Mouse (Mus musculus): Measurements from ENCODE around the gene Chrdl1. TPM values are rescaled to one million over a fixed set of nuclear protein-coding genes. Genes with fewer than 3 reads are reported as not detected.

Gene Chrdl1
- total and polyA plus RNA-seq, 3 experiments: 0.05 TPM; not detected in 2

- TF ChIP-seq CTCF (IDR thresholded peaks at IDR 0.05; ENCODE audit: low read depth, low read length): no peak
- TF ChIP-seq GATA1 (IDR thresholded peaks at IDR 0.05; ENCODE audit: borderline replicate concordance, low read length): no peak
- no peak for TF ChIP-seq POLR2AphosphoS5 (IDR thresholded peaks at IDR 0.05; ENCODE audit: insufficient replicate concordance, low read depth, low read length)
- TF ChIP-seq TAL1 (conservative IDR thresholded peaks at IDR 0.05; ENCODE audit: low read depth, low read length): no peak
- no peak for TF ChIP-seq GATA2 (IDR thresholded peaks at IDR 0.05; ENCODE audit: borderline replicate concordance, low read depth, low read length)
- no peak for ATAC-seq (ENCODE audit: extremely low read depth, insufficient number of reproducible peaks, low FRiP score, poor library complexity, severe bottlenecking)
- Histone ChIP-seq H3K36me3 (replicated peaks) (no peaks in the 10 kb centered on the region), H3K27me3 (ENCODE audit: insufficient read depth, low read length) (no peaks in the 10 kb centered on the region), H3K4me1 (ENCODE audit: insufficient read depth, low read depth, low read length) (no peaks in the 10 kb centered on the region), H3K9me3 (replicated peaks) (no peaks in the 10 kb centered on the region), H3K4me3 (ENCODE audit: low read depth, low read length) (no peak overlapping the region)
- no peak for DNase-seq (ENCODE audit: low spot score)
Observed at GRCm38 (mm10) chrX:143344509-143345495, 49.3 kb downstream of the Chrdl1 start.

GRCm38 (mm10) chrX:143338156-143338555, 55.9 kb downstream of the Chrdl1 start:
- Histone ChIP-seq H3K36me3 (replicated peaks) (no peaks in the 10 kb centered on the region), H3K27me3 (ENCODE audit: insufficient read depth, low read length) (no peaks in the 10 kb centered on the region), H3K4me1 (ENCODE audit: insufficient read depth, low read depth, low read length) (no peaks in the 10 kb centered on the region), H3K9me3 (replicated peaks) (no peaks in the 10 kb centered on the region), H3K4me3 (ENCODE audit: low read depth, low read length) (no peak overlapping the region)
- TF ChIP-seq CTCF (IDR thresholded peaks at IDR 0.05; ENCODE audit: low read depth, low read length) (no peak), GATA1 (IDR thresholded peaks at IDR 0.05; ENCODE audit: borderline replicate concordance, low read length) (no peak), TAL1 (conservative IDR thresholded peaks at IDR 0.05; ENCODE audit: low read depth, low read length) (no peak), POLR2AphosphoS5 (IDR thresholded peaks at IDR 0.05; ENCODE audit: insufficient replicate concordance, low read depth, low read length) (no peak), GATA2 (IDR thresholded peaks at IDR 0.05; ENCODE audit: borderline replicate concordance, low read depth, low read length) (no peak)
- DNase-seq (ENCODE audit: low spot score) (no peak), ATAC-seq (ENCODE audit: extremely low read depth, insufficient number of reproducible peaks, low FRiP score, poor library complexity, severe bottlenecking) (no peak)

- Histone ChIP-seq H3K4me3 (ENCODE audit: low read depth, low read length) (no peak overlapping the region), H3K36me3 (replicated peaks) (no peaks in the 10 kb centered on the region), H3K27me3 (ENCODE audit: insufficient read depth, low read length) (no peaks in the 10 kb centered on the region), H3K9me3 (replicated peaks) (no peaks in the 10 kb centered on the region), H3K4me1 (ENCODE audit: insufficient read depth, low read depth, low read length) (no peaks in the 10 kb centered on the region)
- ATAC-seq (ENCODE audit: extremely low read depth, insufficient number of reproducible peaks, low FRiP score, poor library complexity, severe bottlenecking) (no peak), DNase-seq (ENCODE audit: low spot score) (no peak)
- no peak for TF ChIP-seq CTCF (IDR thresholded peaks at IDR 0.05; ENCODE audit: low read depth, low read length)
- no peak for TF ChIP-seq GATA2 (IDR thresholded peaks at IDR 0.05; ENCODE audit: borderline replicate concordance, low read depth, low read length)
- no peak for TF ChIP-seq POLR2AphosphoS5 (IDR thresholded peaks at IDR 0.05; ENCODE audit: insufficient replicate concordance, low read depth, low read length)
- no peak for TF ChIP-seq GATA1 (IDR thresholded peaks at IDR 0.05; ENCODE audit: borderline replicate concordance, low read length)
- no peak for TF ChIP-seq TAL1 (conservative IDR thresholded peaks at IDR 0.05; ENCODE audit: low read depth, low read length)
Observed at GRCm38 (mm10) chrX:143337561-143337960, 56.5 kb downstream of the Chrdl1 start.

GRCm38 (mm10) chrX:143336661-143337060, 57.4 kb downstream of the Chrdl1 start:
- ATAC-seq (ENCODE audit: extremely low read depth, insufficient number of reproducible peaks, low FRiP score, poor library complexity, severe bottlenecking) (no peak), DNase-seq (ENCODE audit: low spot score) (no peak)
- Histone ChIP-seq H3K4me3 (ENCODE audit: low read depth, low read length) (no peak overlapping the region), H3K4me1 (ENCODE audit: insufficient read depth, low read depth, low read length) (no peaks in the 10 kb centered on the region), H3K9me3 (replicated peaks) (no peaks in the 10 kb centered on the region), H3K27me3 (ENCODE audit: insufficient read depth, low read length) (no peaks in the 10 kb centered on the region), H3K36me3 (replicated peaks) (no peaks in the 10 kb centered on the region)
- no peak for TF ChIP-seq GATA1 (IDR thresholded peaks at IDR 0.05; ENCODE audit: borderline replicate concordance, low read length)
- TF ChIP-seq GATA2 (IDR thresholded peaks at IDR 0.05; ENCODE audit: borderline replicate concordance, low read depth, low read length): no peak
- no peak for TF ChIP-seq TAL1 (conservative IDR thresholded peaks at IDR 0.05; ENCODE audit: low read depth, low read length)
- no peak for TF ChIP-seq CTCF (IDR thresholded peaks at IDR 0.05; ENCODE audit: low read depth, low read length)
- no peak for TF ChIP-seq POLR2AphosphoS5 (IDR thresholded peaks at IDR 0.05; ENCODE audit: insufficient replicate concordance, low read depth, low read length)

DNA sequence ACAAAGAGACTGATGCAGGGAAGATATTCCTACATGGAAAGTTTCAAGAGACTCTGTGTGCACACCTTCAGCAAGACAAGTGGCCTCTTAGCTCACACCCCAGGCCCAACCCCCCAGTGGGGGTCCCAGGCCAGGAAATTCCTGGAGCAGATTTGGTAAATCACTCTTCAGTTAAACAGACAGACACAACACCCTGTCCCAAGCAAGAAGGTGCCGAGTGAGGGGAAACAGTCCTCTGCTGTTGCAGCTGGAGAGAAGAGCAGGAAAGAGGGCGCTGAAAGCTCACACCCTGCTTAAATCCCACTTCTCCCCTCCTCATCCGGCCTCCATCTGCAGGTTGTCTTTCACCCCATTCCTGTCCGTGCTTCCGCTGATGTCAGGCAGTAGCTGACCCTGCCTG, 58.2 kb downstream of the Chrdl1 start:
- no peak overlapping the region for H3K4me3 ChIP-seq (ENCODE audit: low read depth, low read length)
- no peak for DNase-seq (ENCODE audit: low spot score)

GRCm38 (mm10) chrX:143313166-143313565, 80.9 kb downstream of the Chrdl1 start:
- Histone ChIP-seq H3K27me3 (ENCODE audit: insufficient read depth, low read length) (no peaks in the 10 kb centered on the region), H3K9me3 (replicated peaks) (no peaks in the 10 kb centered on the region), H3K36me3 (replicated peaks) (no peaks in the 10 kb centered on the region), H3K4me1 (ENCODE audit: insufficient read depth, low read depth, low read length) (no peaks in the 10 kb centered on the region), H3K4me3 (ENCODE audit: low read depth, low read length) (no peak overlapping the region)
- TF ChIP-seq GATA1 (IDR thresholded peaks at IDR 0.05; ENCODE audit: borderline replicate concordance, low read length) (no peak), CTCF (IDR thresholded peaks at IDR 0.05; ENCODE audit: low read depth, low read length) (no peak), GATA2 (IDR thresholded peaks at IDR 0.05; ENCODE audit: borderline replicate concordance, low read depth, low read length) (no peak), POLR2AphosphoS5 (IDR thresholded peaks at IDR 0.05; ENCODE audit: insufficient replicate concordance, low read depth, low read length) (no peak), TAL1 (conservative IDR thresholded peaks at IDR 0.05; ENCODE audit: low read depth, low read length) (no peak)
- ATAC-seq (ENCODE audit: extremely low read depth, insufficient number of reproducible peaks, low FRiP score, poor library complexity, severe bottlenecking) (no peak), DNase-seq (ENCODE audit: low spot score) (no peak)

More for the DNA sequence above, 58.2 kb downstream of the Chrdl1 start:
- H3K9me3 ChIP-seq (replicated peaks): no peaks in the 10 kb centered on the region
- no peak for ATAC-seq (ENCODE audit: extremely low read depth, insufficient number of reproducible peaks, low FRiP score, poor library complexity, severe bottlenecking)
- no peak for TF ChIP-seq GATA1 (IDR thresholded peaks at IDR 0.05; ENCODE audit: borderline replicate concordance, low read length)
- TF ChIP-seq CTCF (IDR thresholded peaks at IDR 0.05; ENCODE audit: low read depth, low read length): no peak
- no peak for TF ChIP-seq TAL1 (conservative IDR thresholded peaks at IDR 0.05; ENCODE audit: low read depth, low read length)
- TF ChIP-seq GATA2 (IDR thresholded peaks at IDR 0.05; ENCODE audit: borderline replicate concordance, low read depth, low read length): no peak
- TF ChIP-seq POLR2AphosphoS5 (IDR thresholded peaks at IDR 0.05; ENCODE audit: insufficient replicate concordance, low read depth, low read length): no peak
- no peaks in the 10 kb centered on the region for H3K4me1 ChIP-seq (ENCODE audit: insufficient read depth, low read depth, low read length)
- no peaks in the 10 kb centered on the region for H3K27me3 ChIP-seq (ENCODE audit: insufficient read depth, low read length)
- H3K36me3 ChIP-seq (replicated peaks): no peaks in the 10 kb centered on the region

Data from G1E (cell line).